Mouse (Mus musculus) cerebellum, postnatal 10 days (tissue): Measurements from ENCODE around the gene Chil1.

ENCODE experiments used
- DNase-seq, 2 experiments: peaks; one replicate each; pipeline ENCODE4 v3.0.0; 2021; ENCODE audit warnings: mixed read lengths in 2 of 2

Gene Chil1

GRCm38 (mm10) chr1:134232778-134233531, 51.0 kb downstream of the Chil1 start:
- peak; percentile 78 to 81 for DNase-seq

- peak; percentile 46 to 62 for DNase-seq
These were observed 51.9 kb downstream of the Chil1 start for GRCm38 (mm10) chr1:134233681-134234454.

GRCm38 (mm10) chr1:134234455-134235390, 52.7 kb downstream of the Chil1 start:
- peak; percentile 79 to 84 for DNase-seq

- DNase-seq = no peak
These were observed 53.5 kb downstream of the Chil1 start, which contains the start of gene Adora1 for GRCm38 (mm10) chr1:134235391-134235921. Gene Adora1 (minus strand): TSS chr1:134235431.

GRCm38 (mm10) chr1:134236142-134236541, 54.2 kb downstream of the Chil1 start:
- DNase-seq = no peak

GRCm38 (mm10) chr1:134237438-134237837, 55.5 kb downstream of the Chil1 start:
- no peak for DNase-seq
